Mouse (Mus musculus): ENCODE results near the gene Cd86. TPM values are rescaled to one million over a fixed set of nuclear protein-coding genes. Genes with fewer than 3 reads are reported as not detected.

The Cd86 gene
- total RNA-seq, 2 experiments from 2014 or later = 0.87 to 1.8 TPM

- no peak for DNase-seq
Observed at GRCm38 (mm10) chr16:36655910-36656309, 10.0 kb downstream of the Cd86 start.

DNA sequence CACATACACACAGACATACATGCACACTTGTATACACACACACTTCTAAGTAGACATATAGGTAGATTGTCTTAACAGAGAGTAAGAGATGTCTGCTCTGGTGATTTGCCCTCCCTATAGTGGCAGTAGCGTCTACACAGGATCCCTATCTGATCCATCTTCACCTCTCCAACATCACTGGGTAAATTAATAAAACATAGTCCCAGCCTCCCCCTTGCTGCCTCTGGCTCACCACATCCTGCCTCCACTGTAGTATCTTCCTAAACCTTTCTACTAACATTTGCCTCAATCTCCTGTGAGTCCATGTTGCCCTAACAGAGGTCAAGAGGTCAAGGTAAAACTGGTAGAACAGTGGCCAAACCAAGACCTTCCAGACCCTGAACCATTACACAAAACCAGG, 10.7 kb downstream of the Cd86 start:
- no peak for DNase-seq

DNA sequence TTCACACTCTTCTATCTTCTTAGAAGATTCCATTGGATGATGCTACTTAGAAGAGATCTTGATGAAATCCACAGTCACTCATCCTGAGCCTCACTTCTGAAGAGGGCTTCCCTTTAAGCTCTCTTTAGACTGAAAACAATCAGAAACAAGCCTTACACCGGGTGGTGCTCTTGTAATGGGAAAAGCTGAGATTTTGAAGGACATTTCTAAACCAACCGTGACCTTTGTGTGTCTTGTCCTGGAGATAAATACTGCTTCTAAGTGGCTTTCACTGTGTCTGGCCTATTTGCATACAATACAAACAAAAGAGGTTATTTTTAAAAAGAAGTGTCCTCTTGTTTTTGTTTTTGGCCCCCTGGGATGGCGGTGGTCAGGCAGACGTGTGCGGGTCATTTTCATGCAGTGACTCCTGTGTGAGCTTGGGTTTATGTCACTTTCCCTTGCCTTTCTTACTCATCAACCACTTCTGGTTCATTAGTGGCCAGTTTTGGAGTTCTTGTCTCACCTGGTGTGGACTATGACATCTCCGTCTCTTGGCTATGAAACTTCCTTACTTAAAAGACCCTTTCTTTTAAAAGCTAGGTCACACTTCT, 14.6 kb downstream of the Cd86 start:
- no peak for DNase-seq

DNA sequence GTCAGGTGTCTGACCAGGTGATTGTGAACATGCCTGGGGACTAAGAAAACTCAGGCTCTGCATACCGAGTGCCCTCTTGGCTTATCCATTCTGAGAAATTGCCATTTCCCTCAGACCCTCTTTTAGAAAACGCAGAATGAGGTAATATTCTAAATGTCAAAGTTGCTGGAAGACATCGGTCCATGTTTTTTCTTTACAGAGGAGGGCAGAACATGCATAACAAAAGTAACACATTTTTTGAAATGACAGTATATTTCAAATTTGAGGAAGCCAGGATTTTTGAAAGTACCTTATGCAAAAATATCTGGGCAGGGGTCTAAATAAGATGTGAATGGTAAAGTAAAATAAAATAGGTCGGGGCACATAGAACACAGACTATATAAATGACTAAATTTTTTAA, 15.4 kb downstream of the Cd86 start:
- DNase-seq = no peak

DNA sequence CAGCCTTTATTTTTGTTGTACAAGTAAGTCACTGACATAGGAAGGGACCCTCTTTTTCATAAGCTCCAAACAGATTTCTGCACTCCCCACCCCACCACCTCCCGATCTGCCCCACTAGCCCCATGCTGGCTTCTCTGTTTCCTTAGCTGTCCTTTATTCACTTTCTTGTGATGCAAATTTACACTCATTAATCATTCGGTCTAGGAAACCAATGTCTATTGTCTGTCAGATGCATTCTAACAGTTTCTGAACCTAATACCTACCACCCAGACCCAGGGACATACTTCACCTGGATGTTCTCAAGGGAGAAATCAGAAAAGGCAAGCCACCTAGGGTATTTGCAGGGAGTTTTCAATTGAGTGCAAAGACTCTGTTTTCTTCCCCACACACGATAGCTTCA, 16.6 kb downstream of the Cd86 start:
- no peak for DNase-seq

GRCm38 (mm10) chr16:36645124-36645523, 20.8 kb downstream of the Cd86 start:
- DNase-seq = no peak

DNA sequence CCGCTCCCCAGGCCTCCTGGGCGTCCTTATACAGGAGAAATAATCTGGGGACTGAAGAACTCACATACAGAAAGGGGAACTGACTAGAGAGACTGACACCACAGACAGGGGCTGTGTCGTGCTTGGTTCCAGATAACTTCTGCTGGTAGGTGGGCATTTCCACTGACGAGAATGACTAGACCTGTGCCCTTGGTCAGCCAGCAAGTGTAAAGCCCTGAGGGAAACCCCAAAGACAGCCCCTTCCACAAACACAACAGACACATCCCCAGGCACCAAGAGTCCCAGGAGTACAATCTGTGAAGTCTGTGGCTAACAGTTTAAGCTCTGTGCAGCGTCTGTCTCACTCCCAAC, 23.2 kb downstream of the Cd86 start:
- no peak for DNase-seq

DNA sequence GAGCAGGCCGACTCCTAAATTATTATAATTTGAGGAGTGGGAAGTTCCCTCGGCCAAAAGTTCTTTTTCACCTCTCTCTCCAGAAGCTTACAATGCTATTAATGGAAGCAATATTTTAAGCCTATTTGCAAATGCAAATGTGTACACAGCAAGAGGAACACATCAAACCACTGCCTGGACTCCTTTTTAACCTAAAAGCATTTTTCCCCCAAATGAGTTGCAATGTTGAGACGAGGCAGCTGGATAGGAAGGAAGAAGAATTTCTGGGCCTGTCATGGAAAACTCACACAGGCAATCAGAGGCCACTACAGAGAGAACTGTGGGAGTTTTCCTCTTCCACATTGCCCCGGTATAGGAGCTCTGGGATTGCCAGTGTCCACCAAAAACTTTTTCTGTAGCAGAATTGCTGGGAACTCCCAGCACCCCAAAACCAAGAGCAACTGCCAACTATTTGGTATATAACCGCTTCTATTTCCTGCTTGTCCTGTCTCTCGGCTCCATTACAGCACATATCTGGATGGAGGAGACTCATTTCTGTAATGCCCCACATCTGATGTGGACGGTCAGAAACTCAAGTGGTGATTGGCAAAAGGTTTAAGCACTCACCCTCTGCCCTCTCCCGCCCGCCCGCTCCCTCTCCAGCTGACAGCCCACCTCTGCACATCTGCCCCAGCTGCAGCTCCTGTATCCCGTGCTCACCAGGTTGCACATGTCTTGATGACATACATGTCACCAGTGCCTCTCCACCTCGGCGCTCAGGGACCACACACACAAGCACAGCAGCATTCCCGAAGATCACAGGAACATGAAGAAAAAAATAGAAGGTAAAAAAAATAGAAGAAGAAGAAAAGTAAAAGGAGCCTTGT, 23.8 kb downstream of the Cd86 start:
- DNase-seq = no peak

DNA sequence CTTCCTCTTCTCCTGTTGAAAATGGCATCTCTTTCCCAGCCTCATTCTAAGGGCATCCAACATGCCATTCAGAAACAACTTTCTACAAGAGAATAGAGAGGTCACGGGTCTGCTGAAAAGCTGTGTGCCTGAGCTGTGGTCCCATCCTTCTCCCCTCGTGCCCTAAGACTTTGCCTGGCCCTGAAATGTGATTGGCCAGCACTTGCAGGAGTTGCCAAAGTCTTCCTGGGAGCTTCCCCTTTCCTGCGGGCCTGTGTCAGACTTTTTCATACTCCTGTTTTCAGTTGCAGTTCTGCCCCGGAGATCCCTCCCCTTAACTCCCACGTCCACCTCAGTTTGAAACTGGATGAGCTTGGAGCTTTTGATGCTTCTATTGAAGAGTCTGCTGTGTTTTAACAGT, 24.9 kb downstream of the Cd86 start:
- DNase-seq = peak; percentile 7 to 27

DNA sequence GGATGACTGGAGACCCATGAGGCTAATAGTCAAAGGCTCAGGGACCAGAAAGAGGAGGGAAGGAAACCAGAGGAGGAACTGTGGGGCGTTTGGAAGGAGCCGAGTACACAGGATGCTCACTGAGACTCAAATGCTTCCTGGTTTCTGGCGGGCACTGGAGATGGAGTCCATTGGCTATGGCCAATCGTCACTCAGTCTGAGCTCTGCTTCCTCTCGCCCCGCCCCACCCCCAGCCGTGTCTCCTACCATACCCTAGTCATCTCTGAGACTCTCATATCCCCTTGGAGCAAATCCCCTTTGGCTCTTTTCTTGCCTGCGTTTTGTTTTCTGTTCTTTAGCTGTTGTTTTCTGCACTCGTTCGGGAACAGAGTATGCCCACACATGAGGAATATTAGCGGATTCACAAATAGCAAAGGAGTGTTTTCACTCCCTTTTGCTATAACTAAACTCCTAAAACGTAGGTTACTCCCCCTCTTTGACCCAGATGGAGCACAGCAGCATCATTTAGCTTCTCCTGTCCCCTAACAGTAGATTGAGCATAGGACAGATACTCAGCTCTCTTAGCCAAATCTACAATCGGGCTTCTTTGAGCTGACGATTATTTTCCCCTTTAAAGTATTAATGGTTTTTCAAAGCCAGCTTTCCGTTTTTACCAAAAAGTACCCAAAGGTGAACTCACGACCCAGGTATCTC, 25.9 kb downstream of the Cd86 start:
- no peak for DNase-seq

- no peak for DNase-seq
Observed at GRCm38 (mm10) chr16:36636800-36637199, 29.1 kb downstream of the Cd86 start.

DNA sequence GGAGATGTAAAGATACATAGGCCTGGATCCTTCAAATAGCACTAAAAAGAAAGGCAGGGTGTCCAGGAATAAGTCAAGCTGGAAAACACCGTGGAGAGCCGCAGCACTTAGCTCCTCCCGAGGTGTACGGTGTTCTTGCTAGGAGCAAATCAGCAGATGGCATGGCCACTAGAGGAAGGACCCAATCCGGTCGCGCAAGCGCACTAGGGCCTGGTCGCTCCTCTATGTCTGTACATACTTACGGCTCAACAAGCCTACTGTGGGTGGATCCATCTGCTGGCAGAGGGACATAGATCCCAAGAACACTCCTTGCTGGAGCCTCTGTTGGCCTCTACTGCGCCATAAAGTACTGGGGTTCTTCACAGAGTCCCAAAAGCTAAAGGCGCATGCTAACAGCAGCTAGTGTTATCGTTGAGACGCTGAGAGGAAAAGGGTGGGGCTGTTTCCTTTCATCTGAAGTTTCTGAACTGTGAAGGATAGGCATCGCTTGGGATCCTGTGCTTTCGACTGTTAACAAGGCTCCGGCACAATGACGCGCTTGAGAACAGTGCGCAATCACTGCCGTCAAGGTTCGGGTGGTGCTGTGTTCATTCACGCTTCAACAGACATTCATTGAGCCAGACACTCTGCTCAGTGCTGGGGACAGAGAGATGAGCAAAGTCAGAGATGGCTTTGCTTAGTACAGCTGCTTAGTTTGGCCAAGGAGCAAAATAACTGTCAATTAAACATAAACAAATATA, 30.7 kb downstream of the Cd86 start:
- no peak for DNase-seq

- DNase-seq = no peak
Observed at GRCm38 (mm10) chr16:36634421-36634820, 31.5 kb downstream of the Cd86 start.

DNA sequence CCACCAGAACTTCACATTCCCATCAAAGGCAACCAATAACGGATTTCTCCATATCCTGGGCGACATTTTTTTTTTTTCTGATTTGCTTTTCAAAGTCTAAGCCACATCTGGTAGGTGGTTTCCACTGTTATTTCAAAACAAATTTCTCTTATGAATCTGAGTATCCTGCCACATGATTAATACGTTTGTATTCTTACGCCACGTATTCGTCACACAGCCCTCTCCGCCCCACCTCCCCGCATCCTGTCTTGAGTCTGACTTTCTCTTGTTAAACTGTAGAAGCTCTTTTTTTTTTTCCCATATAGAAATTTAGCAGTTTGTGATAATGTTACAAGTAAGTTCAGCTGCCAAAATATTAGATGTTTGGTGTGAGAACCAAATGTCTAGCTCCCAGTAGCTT, 33.7 kb downstream of the Cd86 start:
- no peak for DNase-seq

- no peak for DNase-seq
Observed at GRCm38 (mm10) chr16:36631607-36632006, 34.3 kb downstream of the Cd86 start.

DNA sequence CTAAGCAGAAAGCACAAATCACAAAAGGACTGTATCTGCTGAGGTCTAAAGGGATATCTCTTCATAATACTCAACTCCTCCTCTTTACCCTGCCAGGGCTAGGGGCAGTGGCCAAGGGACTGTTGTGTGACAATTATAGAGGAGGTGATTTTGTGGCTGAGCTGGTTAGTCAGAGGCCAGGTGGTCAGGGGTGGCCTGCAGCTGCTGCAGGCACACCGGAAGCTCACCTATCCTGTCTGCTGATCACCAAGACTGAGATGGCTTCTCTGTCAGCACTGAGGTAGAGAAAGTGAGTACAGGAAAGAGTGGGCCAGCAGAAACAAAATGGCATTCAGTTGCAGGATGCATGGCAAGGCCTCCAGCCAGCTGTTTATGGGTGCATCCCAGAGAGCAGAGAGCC, 38.1 kb downstream of the Cd86 start:
- no peak for DNase-seq

DNA sequence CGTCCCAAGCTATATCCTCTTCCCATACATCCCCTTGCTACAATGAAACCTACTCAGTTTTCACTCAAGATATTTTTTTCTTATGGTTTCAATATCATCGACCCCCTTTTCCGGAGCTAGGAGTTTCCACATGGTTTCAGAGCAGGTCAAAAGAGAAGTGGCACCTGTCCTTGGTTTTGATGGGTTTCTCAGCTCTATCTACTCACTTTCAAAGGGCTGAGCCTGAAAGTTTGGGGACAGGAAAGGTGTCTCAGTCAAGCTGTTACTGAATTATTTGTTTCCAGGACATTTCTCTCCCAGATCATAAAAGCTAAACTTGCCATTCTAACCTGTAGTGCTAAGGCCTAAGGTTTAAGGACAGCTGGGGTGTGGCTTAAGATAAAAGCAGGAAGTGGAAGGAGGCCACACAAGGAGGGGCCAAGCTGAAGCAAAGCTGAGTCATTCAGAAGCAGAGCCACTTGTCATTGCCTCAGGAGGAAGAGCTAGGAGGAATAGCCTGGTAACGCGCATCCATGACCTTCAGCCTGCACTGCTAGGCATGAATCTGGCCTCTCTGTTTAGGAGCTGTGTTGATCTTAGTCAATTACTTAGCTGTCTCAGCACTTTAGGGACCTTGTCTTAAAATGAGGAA, 39.2 kb downstream of the Cd86 start:
- DNase-seq = peak in 1 of 2 experiments; percentile 25

DNA sequence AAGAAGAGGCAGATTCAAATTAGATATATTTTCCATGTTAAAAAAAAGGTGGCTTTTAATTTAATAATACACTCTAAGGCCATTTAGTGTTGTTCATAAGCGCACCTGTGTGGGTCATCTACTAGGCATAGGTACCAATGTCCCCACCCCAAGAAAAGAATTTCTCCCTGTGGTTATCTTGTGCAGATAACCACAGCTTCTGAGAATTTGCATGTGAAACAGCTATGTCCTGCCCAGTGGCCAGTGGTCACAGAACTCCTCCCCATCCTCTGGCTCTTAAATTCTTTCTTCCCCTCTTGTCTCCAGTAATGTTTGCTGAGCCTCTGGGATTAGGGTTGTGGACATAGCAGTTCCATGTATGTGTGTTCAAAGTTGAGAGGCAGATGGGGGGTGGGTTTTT, 40.0 kb downstream of the Cd86 start:
- no peak for DNase-seq

- peak in 1 of 2 experiments; percentile 32 for DNase-seq
Observed at GRCm38 (mm10) chr16:36622320-36622719, 43.6 kb downstream of the Cd86 start.

GRCm38 (mm10) chr16:36621108-36621507, 44.8 kb downstream of the Cd86 start:
- DNase-seq = no peak

- DNase-seq = no peak
Observed at GRCm38 (mm10) chr16:36613701-36614100, 52.2 kb downstream of the Cd86 start.

DNA sequence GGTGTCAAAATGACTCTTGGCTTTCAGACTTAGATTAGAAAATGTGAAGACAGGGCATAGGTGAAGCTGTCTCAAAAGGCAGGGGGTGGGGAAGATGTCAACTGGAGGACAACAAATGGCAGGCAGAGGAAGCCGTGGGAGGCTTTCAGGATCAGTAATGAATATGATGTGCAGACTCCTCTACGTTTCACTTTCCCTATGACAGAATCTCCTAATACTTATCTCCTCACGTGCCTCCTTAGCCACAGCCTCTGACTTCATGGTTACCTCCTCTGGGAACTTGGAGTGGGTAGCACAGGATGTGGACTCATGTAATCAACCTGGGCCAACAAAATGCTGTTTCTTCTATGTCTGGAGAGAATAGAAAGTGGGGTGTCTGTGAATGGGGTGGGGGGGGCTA, 63.2 kb downstream of the Cd86 start:
- DNase-seq = no peak

Data from heart, adult 18-20 months (tissue).